Mouse (Mus musculus) limb, embryonic 10.5 days (tissue): Measurements from ENCODE around the gene Gm10065. TPM values are rescaled to one million over a fixed set of nuclear protein-coding genes. Genes with fewer than 3 reads are reported as not detected.
A peak's percentile ranks its signal among the peaks of the same experiment; 100 is the strongest.

ENCODE experiments used
- DNase-seq: peaks from one replicate; pipeline ENCODE4 v3.0.0-alpha.2; 2017; ENCODE audit warnings: low spot score
- H3K27ac ChIP-seq: fragments of 300-500 bp; sonication (generic); 2 replicates; pipeline ENCODE4 v1.5.1; 2016; ENCODE audit warnings: mild to moderate bottlenecking
- H3K27me3 ChIP-seq: fragments of 300-500 bp; sonication (generic); 2 replicates; pipeline ENCODE4 v1.6.1; 2016; ENCODE audit warnings: low read depth, mild to moderate bottlenecking; ENCODE audit not compliant: poor library complexity, severe bottlenecking
- H3K36me3 ChIP-seq: fragments of 300-500 bp; sonication (generic); 2 replicates; pipeline ENCODE4 v1.6.1; 2016; ENCODE audit warnings: mild to moderate bottlenecking, moderate library complexity
- H3K4me1 ChIP-seq: fragments of 300-500 bp; sonication (generic); 2 replicates; pipeline ENCODE4 v1.6.1; 2016
- H3K4me3 ChIP-seq: fragments of 300-500 bp; sonication (generic); 2 replicates; pipeline ENCODE4 v1.5.1; 2016; ENCODE audit warnings: mild to moderate bottlenecking, moderate library complexity
- H3K9me3 ChIP-seq: fragments of 300-500 bp; sonication (generic); replicated peaks from 2 replicates; pipeline ENCODE4 v1.6.1; 2016; ENCODE audit warnings: mild to moderate bottlenecking
- WGBS: fragments of 180-500 bp; shearing (Covaris S2); methylation state at CpG from one replicate; pipeline ENCODE4 v1.1.7; 2016; 5-methylcytosine and 5-hydroxymethylcytosine counted together
- microRNA counts: library from miRNA; unstranded; fragments of <30 nt; microRNA quantifications from one replicate; lab custom pipeline; 2017
- microRNA-seq: library from miRNA; unstranded; fragments of <30 nt; microRNA quantifications from one replicate; pipeline ENCODE4, GENCODE M21; 2017
- polyA plus RNA-seq: library from polyadenylated mRNA; unstranded; fragments of >200 nt; fragmentation: Nextera tagmentation; extraction: Ambion mirVana; gene quantifications from 2 replicates; pipeline ENCODE4 v1.2.1, GENCODE M21; 2016

Gene Gm10065
- polyA plus RNA-seq, 1 experiment from 2014 or later: not detected

DNA sequence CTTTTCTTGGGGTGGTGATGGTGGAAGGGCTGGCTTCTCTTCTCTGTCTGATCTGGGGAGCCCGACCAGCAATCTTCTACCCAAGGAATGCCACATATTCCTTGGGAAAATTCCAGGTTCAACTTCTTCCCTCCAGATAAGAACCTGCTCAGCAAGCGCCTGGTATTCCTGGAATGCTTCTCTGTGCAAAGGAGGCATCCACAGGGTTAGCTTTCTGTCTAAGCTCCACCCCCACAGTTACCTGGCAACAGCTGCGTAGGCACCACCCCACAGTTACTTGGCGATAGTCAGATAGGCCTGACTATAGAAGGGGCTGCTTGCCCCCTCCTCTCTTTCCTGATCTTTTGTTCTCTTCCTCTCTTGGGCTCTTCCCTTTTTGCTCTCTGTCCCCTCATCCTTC lies 22.9 kb downstream of the Gm10065 start:
- Histone ChIP-seq H3K27ac (no peak overlapping the region), H3K4me3 (no peak overlapping the region)
- WGBS: 23% methylated on average over 4 of the region's 4 CpGs

DNA sequence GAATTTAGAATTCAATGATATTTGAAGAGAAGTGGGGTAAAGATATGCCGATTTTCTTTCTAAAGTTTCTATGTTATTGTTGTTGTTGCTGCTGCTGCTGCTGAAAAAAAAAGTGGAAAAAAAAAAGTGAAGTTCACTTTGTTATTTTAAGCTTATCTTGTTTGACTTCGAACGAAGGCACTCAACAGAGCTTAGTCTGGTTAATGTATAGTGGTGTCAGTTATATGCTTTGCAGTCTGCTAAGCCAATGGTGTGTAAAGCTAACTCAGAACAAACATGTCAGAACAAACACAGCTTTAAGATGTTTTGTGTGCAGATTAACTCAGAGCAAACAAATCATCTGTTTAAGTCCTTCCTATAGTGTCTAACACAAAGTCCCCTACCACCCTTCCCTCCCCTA lies 25.1 kb downstream of the Gm10065 start:
- peaks cover 14% of the 10 kb centered on the region for H3K27me3 ChIP-seq

More for the DNA sequence above, 22.9 kb downstream of the Gm10065 start:
- peaks cover 14% of the 10 kb centered on the region for H3K27me3 ChIP-seq
- H3K9me3 ChIP-seq: no peaks in the 10 kb centered on the region
- peaks cover 7% of the 10 kb centered on the region for H3K4me1 ChIP-seq
- no peak for DNase-seq
- H3K36me3 ChIP-seq: peaks cover 5% of the 10 kb centered on the region

DNA sequence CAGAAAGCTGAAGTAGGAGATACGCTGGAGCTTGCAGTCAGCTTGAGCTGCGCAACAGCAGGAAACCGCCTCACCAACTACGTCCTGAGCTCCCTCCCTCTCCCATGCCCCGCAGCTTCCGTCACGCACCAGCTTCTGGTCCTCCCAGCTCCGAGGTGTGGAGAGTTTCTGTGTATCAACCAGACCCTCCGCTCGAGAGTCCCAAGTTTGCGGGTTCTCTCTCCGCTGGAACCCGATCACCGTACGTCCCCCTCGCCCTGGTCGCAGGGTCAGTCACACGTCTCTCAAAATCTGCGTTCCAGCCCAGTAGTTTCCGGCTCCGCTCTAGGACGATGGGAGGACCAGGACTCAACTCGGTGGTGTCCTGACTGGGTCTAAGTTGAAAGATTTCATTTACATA lies 25.8 kb downstream of the Gm10065 start, which contains the start of gene Zscan26:
Gene Zscan26, minus strand, starts transcription at position 282 of the 400 bp plus-strand sequence.
- Histone ChIP-seq H3K4me1 (peaks cover 7% of the 10 kb centered on the region), H3K27ac (peak within 1 kb of the TSS; percentile 91), H3K9me3 (no peaks in the 10 kb centered on the region), H3K27me3 (peaks cover 14% of the 10 kb centered on the region), H3K4me3 (peak within 1 kb of the TSS; percentile 75), H3K36me3 (peaks cover 19% of the 10 kb centered on the region)
- under 1% methylated on average over 23 of the region's 23 CpGs for WGBS
- peak; percentile 89 for DNase-seq

More for the DNA sequence above, 25.1 kb downstream of the Gm10065 start:
- 0 out of 2 replicates have a peak overlapping the region, but pooled peaks have one; percentile 91 for H3K27ac ChIP-seq
- H3K4me1 ChIP-seq: peaks cover 7% of the 10 kb centered on the region
- WGBS: 93% methylated on average over 3 of the region's 3 CpGs
- H3K36me3 ChIP-seq: peaks cover 12% of the 10 kb centered on the region
- peak overlapping the region; percentile 75; the same call in 1 of the 2 replicates for H3K4me3 ChIP-seq
- no peak for DNase-seq
- no peaks in the 10 kb centered on the region for H3K9me3 ChIP-seq

DNA sequence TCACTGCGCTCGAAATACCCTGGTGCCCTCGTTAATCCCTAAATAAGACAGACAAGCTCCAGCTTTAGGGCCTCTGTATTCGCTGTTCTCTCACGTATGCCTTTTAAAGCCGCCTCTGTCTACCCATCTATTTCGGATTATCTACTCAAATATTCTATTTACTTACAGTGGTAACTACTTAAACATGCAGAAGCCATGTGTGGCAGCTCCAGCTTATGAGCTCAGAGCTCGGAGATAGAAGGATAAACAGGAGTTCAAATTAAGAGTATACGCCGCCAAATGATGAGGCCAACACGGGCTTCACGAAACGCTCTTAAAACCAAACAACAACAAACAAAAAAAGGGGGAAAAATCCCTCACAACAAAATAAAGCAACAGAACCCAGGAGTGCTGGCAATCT lies 26.2 kb downstream of the Gm10065 start:
- Histone ChIP-seq H3K4me1 (peaks cover 7% of the 10 kb centered on the region), H3K27me3 (peaks cover 14% of the 10 kb centered on the region), H3K36me3 (peaks cover 23% of the 10 kb centered on the region), H3K9me3 (no peaks in the 10 kb centered on the region), H3K4me3 (peak overlapping the region; percentile 75), H3K27ac (peak overlapping the region; percentile 91)
- 5% methylated on average over 13 of the region's 13 CpGs for WGBS
- DNase-seq: no peak

DNA sequence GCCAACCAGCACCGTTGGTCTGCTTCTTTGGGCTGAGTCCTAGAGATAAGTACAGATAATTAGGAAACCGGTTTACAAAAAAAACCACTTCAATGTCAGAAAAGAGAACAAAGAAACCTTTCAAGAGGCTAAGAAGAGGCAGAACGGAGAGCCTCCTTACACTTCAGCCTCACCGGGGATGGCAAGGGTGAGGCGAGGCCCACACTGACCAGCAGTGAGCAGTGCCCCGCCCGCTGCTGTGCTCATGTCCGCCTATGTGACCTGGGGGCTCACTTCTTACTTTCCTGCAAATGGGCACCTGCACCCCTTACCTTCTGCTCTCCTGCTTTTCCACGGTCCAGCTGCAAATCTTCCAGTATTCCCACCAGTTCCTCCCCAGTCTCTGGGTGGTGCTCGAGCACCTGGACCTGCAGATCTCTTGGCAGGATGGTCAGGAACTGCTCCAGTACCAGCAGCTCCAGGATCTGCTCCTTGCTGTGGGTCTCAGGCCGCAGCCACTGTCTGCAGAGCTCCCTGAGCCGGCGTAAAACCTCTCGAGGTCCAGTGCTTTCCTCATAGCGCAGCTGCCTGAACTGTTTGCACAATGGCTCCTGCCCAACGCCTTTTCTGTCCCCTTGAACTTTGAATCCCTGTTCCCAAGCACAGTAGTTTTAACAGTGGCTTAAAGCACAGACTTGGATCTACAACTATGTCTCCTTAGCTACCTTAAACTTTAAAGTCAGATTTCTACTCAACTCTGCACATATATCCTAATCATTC lies 31.2 kb downstream of the Gm10065 start:
- Histone ChIP-seq H3K4me3 (no peak overlapping the region), H3K36me3 (peaks cover 72% of the 10 kb centered on the region), H3K4me1 (peaks cover 7% of the 10 kb centered on the region), H3K9me3 (no peaks in the 10 kb centered on the region), H3K27me3 (no peaks in the 10 kb centered on the region), H3K27ac (no peak overlapping the region)
- WGBS: 86% methylated on average over 16 of the region's 16 CpGs
- no peak for DNase-seq

DNA sequence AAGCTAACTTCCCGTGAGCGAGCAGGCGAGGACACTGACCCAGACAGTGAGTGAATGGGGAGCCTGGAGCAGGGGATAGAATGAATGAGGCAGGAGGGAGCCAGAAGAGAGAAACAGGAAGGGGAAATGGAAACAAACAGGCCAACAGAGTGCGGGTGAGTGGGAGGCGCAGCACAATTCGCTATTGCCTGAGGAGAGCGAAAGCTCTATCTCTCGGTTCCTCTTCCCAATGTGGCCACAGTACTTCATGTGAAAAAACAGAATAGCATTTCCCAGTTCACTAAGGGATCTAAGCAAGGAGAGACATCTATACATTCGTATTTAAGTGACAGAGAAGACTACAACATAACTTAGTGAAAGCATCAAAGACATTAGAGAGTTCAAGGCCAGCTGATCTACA lies 32.4 kb downstream of the Gm10065 start:
- 92% methylated on average over 9 of the region's 9 CpGs for WGBS

DNA sequence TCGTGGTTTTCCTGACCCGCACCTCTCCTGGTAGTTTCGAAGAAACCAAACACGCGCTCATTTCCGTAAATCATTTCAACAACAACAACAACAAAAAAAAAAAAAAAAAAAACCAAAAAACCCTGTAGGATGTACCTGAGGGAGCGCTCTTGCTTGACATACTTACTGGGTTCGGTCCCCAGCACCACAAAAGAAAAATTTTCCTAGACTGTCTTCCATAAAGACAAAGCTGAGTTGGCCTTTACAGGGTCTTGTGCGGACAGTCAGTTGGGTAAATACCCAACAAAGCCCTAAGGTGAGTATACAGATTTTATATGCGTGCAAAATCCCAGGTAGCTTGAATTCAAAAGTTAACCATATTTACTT lies 38.1 kb downstream of the Gm10065 start:
- H3K4me3 ChIP-seq: peak overlapping the region; percentile 64
- H3K27me3 ChIP-seq: no peaks in the 10 kb centered on the region
- H3K4me1 ChIP-seq: peaks cover 11% of the 10 kb centered on the region; the same call in 1 of the 2 replicates
- no peaks in the 10 kb centered on the region for H3K9me3 ChIP-seq
- WGBS: 16% methylated on average over 10 of the region's 10 CpGs
- DNase-seq: no peak
- H3K27ac ChIP-seq: peak overlapping the region; percentile 86
- H3K36me3 ChIP-seq: peaks cover 37% of the 10 kb centered on the region

More for the DNA sequence above, 32.4 kb downstream of the Gm10065 start:
- Histone ChIP-seq H3K27me3 (no peaks in the 10 kb centered on the region), H3K27ac (no peak overlapping the region), H3K36me3 (peaks cover 77% of the 10 kb centered on the region), H3K4me3 (no peak overlapping the region), H3K9me3 (no peaks in the 10 kb centered on the region), H3K4me1 (no peaks in the 10 kb centered on the region)
- DNase-seq: no peak

DNA sequence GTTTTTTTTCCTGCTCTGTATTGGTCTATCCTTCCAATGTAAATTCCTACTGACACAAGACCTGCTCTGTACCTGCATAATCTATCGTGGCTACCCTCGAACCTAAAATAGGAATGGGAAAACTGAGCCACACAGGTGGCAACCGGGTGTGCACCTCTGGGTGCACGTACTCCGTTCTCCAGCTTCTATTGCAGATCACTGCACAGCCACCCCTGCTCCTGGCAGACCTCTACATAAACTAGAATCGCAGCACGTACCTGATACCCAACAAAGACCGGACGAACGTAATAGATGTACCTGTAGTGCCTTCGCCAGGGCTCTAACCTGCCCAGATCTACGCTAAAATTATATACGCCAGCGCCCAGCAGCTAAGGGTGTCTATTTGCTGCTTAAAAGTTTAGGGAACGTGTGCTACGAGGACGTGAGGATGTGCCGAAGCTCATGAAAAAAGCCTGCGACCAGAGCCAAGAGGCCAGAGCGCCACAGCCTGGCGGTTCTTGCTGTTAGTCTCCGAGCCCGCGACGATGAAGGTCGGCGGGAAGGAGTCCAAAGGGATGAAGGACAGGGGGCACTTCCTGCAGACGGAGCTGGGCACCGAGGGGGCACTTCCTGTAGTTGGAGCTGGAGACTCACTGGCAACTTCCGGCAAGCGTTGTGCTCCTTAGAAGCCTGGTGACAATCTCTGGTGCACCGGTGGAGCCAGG lies 38.6 kb downstream of the Gm10065 start, which contains the start of gene Pgbd1:
Gene Pgbd1, minus strand, starts transcription at position 556 of the 704 bp plus-strand sequence.
- 2% methylated on average over 32 of the region's 32 CpGs for WGBS

DNA sequence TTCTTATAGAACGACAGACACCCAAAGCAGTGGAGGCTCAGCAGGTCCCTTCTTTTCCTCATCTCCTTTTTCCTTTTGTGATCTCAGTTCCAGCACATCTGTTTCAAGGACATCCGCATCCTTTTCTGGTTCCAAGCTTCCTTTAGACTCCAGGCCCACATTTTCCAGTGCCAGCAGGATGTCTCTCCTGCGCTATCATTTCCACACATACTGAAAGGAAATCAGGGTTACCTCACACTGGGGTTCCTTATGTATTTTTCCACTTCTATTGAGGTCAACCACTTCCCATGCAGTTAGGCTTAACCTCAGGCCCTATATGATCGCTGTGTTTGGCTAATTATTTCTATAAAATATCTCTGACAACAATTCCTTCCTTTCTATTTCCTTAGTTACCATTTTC lies 43.8 kb downstream of the Gm10065 start:
- Histone ChIP-seq H3K9me3 (no peaks in the 10 kb centered on the region), H3K36me3 (no peaks in the 10 kb centered on the region), H3K4me3 (no peak overlapping the region), H3K4me1 (peaks cover 8% of the 10 kb centered on the region; the same call in 1 of the 2 replicates), H3K27ac (no peak overlapping the region), H3K27me3 (no peaks in the 10 kb centered on the region)
- 91% methylated on average over 4 of the region's 4 CpGs for WGBS
- DNase-seq: no peak

More for the DNA sequence above, 38.6 kb downstream of the Gm10065 start, which contains the start of gene Pgbd1:
- peak within 1 kb of the TSS; percentile 86 for H3K27ac ChIP-seq
- peaks cover 11% of the 10 kb centered on the region; the same call in 1 of the 2 replicates for H3K4me1 ChIP-seq
- H3K9me3 ChIP-seq: no peaks in the 10 kb centered on the region
- peak within 1 kb of the TSS; percentile 64 for H3K4me3 ChIP-seq
- peak; percentile 82 for DNase-seq
- H3K36me3 ChIP-seq: peaks cover 31% of the 10 kb centered on the region
- H3K27me3 ChIP-seq: no peaks in the 10 kb centered on the region

MicroRNA genes within 50 kb of the gene (microRNA counts, 519-probe panel; counts per million panel counts)
- microRNA mmu-miR-1896 (lab: Ali Mortazavi, UCI): 3,974 counts per million, percentile 78 among the panel's probes with 10 or more counts

Small RNA genes within 50 kb of the gene (microRNA-seq; reads per million reads assigned to microRNA genes)
- gene Mir1896: not detected

Other genes with a start within 250 kb of the Gm10065 start
- gene Gpx5, start 186.7 kb downstream of the Gm10065 start, polyA plus RNA-seq: not detected in 2 replicates
- gene Gpx6, start 167.3 kb downstream of the Gm10065 start, polyA plus RNA-seq: 0.62 and 0.91 TPM in 2 replicates
- not detected in 2 replicates for gene Olfr1367, start 132.5 kb downstream of the Gm10065 start, polyA plus RNA-seq
- 19.6 and 19.7 TPM in 2 replicates for gene Zscan12, start 116.6 kb downstream of the Gm10065 start, polyA plus RNA-seq
- gene Zkscan3, start 76.7 kb downstream of the Gm10065 start, polyA plus RNA-seq: 88.7 and 100 TPM in 2 replicates
- 4.9 and 5.1 TPM in 2 replicates for gene Pgbd1, start 38.4 kb downstream of the Gm10065 start, polyA plus RNA-seq
- gene Zscan26, start 25.7 kb downstream of the Gm10065 start, polyA plus RNA-seq: 26.1 and 29.9 TPM in 2 replicates
- gene Nkapl, start 10.9 kb downstream of the Gm10065 start, polyA plus RNA-seq: 2.0 and 2.4 TPM in 2 replicates
- 2.5 and 3.3 TPM in 2 replicates for gene Zkscan4, start 534 bp downstream of the Gm10065 start, polyA plus RNA-seq
- gene AK157302, start 15.8 kb upstream of the Gm10065 start, polyA plus RNA-seq: 0.20 and 0.28 TPM in 2 replicates
- gene Gm11273, start 22.0 kb upstream of the Gm10065 start, polyA plus RNA-seq: 3.6 and 5.0 TPM in 2 replicates
- 6.8 and 9.6 TPM in 2 replicates for gene Zkscan8, start 51.7 kb upstream of the Gm10065 start, polyA plus RNA-seq
- 0.06 TPM in 1 of 2 replicates, not detected in the other for gene Olfr1366, start 63.4 kb upstream of the Gm10065 start, polyA plus RNA-seq
- gene Olfr1535, start 80.5 kb upstream of the Gm10065 start, polyA plus RNA-seq: not detected in 2 replicates
- not detected in 2 replicates for gene Olfr1364, start 102.3 kb upstream of the Gm10065 start, polyA plus RNA-seq
- not detected in 2 replicates for gene Olfr1362, start 134.6 kb upstream of the Gm10065 start, polyA plus RNA-seq
- gene Olfr11, start 163.1 kb upstream of the Gm10065 start, polyA plus RNA-seq: not detected in 2 replicates
- not detected in 2 replicates for gene Olfr1361, start 183.9 kb upstream of the Gm10065 start, polyA plus RNA-seq
- not detected in 2 replicates for gene Olfr1360, start 198.0 kb upstream of the Gm10065 start, polyA plus RNA-seq
- not detected in 2 replicates for gene Olfr1359, start 218.7 kb upstream of the Gm10065 start, polyA plus RNA-seq
- 1.7 and 2.0 TPM in 2 replicates for gene Hist1h2bl, start 236.7 kb upstream of the Gm10065 start, polyA plus RNA-seq
- 19.5 and 28.4 TPM in 2 replicates for gene Hist1h2ai, start 237.0 kb upstream of the Gm10065 start, polyA plus RNA-seq
- 8.0 and 10.2 TPM in 2 replicates for gene Hist1h3h, start 238.2 kb upstream of the Gm10065 start, polyA plus RNA-seq
- 6.8 and 7.9 TPM in 2 replicates for gene Hist1h2bm, start 242.6 kb upstream of the Gm10065 start, polyA plus RNA-seq